In the genomic region with DNA sequence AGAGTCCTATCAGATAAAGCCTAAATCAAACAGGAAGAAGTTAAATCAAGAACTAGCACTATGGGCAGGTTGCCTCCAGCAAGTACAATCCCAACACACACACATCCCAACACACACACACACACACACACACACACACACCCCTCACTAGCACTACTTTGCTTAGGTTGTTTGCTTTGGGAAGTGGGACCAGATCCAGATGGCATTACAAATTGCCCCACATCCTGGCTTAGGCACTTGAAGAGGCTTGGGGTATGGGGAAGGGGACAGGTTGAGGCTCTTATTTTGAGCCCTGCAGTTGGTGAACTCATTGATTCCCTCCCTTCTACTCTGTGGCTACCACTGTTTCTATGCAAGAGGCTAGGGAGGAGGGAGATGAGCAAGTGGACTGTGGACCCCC, we compare ENCODE assay signal across 25 mouse cellular contexts. TPM values are rescaled to one million over a fixed set of nuclear protein-coding genes. Genes with fewer than 3 reads are reported as not detected.
"Had no signal": no experiment of that assay in that cellular context is flagged by ENCODE, and none has a peak within 500 bp of the region (broad histone marks: within the 10 kb centered on the region; RNA-seq: fewer than 3 reads in every experiment).

No protein-coding gene starts in this region.

- H3K9me3 ChIP-seq: heart, embryonic 10.5 days; heart, embryonic 12.5 days; hindbrain, embryonic 10.5 days; hindbrain, embryonic 15.5 days; intestine, embryonic 15.5 days; limb, embryonic 10.5 days; limb, embryonic 12.5 days had no signal

- H3K27ac ChIP-seq: gastrocnemius, adult 2 months; heart, embryonic 10.5 days; hindbrain, embryonic 10.5 days; intestine, embryonic 15.5 days; layer of hippocampus, adult 2 months; left cerebral cortex, adult 2 months; limb, embryonic 10.5 days; limb, embryonic 12.5 days had no signal

- H3K4me2 ChIP-seq: heart, embryonic 12.5 days; hindbrain, embryonic 15.5 days; intestine, embryonic 15.5 days; limb, embryonic 12.5 days had no signal

- H3K36me3 ChIP-seq: heart, embryonic 10.5 days; heart, embryonic 12.5 days; hindbrain, embryonic 10.5 days; hindbrain, embryonic 15.5 days; intestine, embryonic 15.5 days; limb, embryonic 10.5 days; limb, embryonic 12.5 days had no signal

- ATAC-seq: inflammation-experienced regulatory T-cells, adult 6 months; intestine, embryonic 15.5 days; intestine, postnatal 0 days had no signal

- DNase-seq: gastrocnemius, adult 2 months; gastrocnemius, postnatal 10 days; gastrocnemius, postnatal 25 days; heart, adult 18-20 months; heart, postnatal 10 days; heart, postnatal 4 days; kidney, adult 18-20 months; kidney, adult 8-10 months; kidney, postnatal 10 days; kidney, postnatal 25 days; kidney, postnatal 4 days; liver had no signal

- H3K9ac ChIP-seq: heart, embryonic 12.5 days; hindbrain, embryonic 15.5 days; intestine, embryonic 15.5 days; limb, embryonic 12.5 days had no signal

- H3K4me3 ChIP-seq: gastrocnemius, adult 2 months; heart, embryonic 10.5 days; heart, embryonic 12.5 days; hindbrain, embryonic 10.5 days; hindbrain, embryonic 15.5 days; intestine, embryonic 15.5 days; layer of hippocampus, adult 2 months; left cerebral cortex, adult 2 months; limb, embryonic 10.5 days; limb, embryonic 12.5 days had no signal

RNA-seq across cellular contexts. Expression of a gene that starts 12.6 kb away (rescaled TPM):
- total RNA-seq: granulocyte monocyte progenitor cell, adult 5-6 weeks had no signal
- polyA plus RNA-seq: kidney, embryonic 14.5 days had no signal
